Mouse (Mus musculus): Measurements from ENCODE around the gene Gm21680. TPM values are rescaled to one million over a fixed set of nuclear protein-coding genes. Genes with fewer than 3 reads are reported as not detected.
"Not testable (repeated sequence)": the region's sequence is repeated elsewhere in the genome, so short reads cannot be mapped to it uniquely, and the experiment has no call there.

Gene Gm21680
- total RNA-seq (2014; rRNA removed; ENCODE audit: low replicate concordance) (not detected in 2 replicates), polyA plus RNA-seq (2015; fragmentation: Nextera tagmentation; extraction: Ambion mirVana) (not detected in 2 replicates)

DNA sequence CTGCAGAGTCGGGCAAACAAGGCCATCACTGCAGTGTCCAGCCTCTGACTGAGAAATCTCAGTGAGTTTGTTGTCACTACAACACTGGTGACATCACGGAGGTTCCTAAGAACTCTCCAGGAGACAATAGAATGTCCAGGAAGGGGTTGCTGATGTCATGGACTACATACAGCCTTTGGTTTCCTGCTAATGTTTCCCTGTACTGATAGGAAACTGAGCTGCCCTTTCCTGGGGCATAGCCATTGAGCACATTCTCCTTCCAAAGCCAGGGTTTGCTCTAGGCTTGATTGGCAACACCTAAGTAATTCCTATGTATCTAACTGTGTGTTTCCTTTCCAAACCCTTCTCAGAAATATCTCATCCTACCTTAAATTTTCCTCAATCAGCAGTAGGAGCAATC, at the start of gene Gm21680:
Gene Gm21680, minus strand, starts transcription at position 101 of the 400 bp plus-strand sequence.
- H3K4me2 ChIP-seq (ENCODE audit: low read depth, low read length); H3K36me3 ChIP-seq (replicated peaks; ENCODE audit: control insufficient read depth, insufficient read depth, low read length); DNase-seq (ENCODE audit: low spot score); H3K27me3 ChIP-seq (ENCODE audit: control insufficient read depth, insufficient read depth, low read length); H3K9me3 ChIP-seq (replicated peaks; ENCODE audit: control insufficient read depth, low read length); ATAC-seq (ENCODE audit: insufficient read depth, low read depth); H3K27ac ChIP-seq (ENCODE audit: low read depth); H3K4me1 ChIP-seq (ENCODE audit: control insufficient read depth, insufficient read depth); H3K4me3 ChIP-seq (ENCODE audit: low read depth, low read length); H3K9ac ChIP-seq (replicated peaks; ENCODE audit: low read depth, low read length): not testable (repeated sequence)
- no CpG with 5 or more reads among the region's 2 CpGs for WGBS

DNA sequence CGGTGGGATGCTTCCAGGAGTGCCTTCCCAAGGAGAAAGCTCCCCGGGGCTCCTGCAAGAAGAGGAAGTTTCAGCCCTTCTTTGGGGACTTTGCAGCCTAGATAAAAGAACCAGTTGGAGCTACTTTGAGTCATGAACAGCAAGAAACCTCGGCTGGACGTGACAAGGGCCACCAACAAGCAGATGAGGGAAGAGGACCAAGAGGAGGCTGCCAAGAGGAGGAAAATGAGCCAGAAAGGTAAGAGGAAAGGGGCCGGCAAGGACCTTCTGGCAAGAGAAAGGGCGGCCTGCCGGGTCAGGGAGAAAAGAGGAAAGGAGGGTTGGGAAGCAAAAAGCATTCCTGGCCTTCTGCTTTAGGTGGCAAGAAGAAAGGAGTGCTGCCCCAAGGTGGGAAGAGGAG, 35.2 kb upstream of the Gm21680 start:
- WGBS: 50% methylated on average over 6 of the region's 7 CpGs
- not testable (repeated sequence) for H3K4me3 ChIP-seq (ENCODE audit: low read depth, low read length); H3K27me3 ChIP-seq (ENCODE audit: control insufficient read depth, insufficient read depth, low read length); ATAC-seq (ENCODE audit: insufficient read depth, low read depth); H3K4me1 ChIP-seq (ENCODE audit: control insufficient read depth, insufficient read depth); H3K9me3 ChIP-seq (replicated peaks; ENCODE audit: control insufficient read depth, low read length); H3K27ac ChIP-seq (ENCODE audit: low read depth); H3K36me3 ChIP-seq (replicated peaks; ENCODE audit: control insufficient read depth, insufficient read depth, low read length); H3K9ac ChIP-seq (replicated peaks; ENCODE audit: low read depth, low read length); H3K4me2 ChIP-seq (ENCODE audit: low read depth, low read length); DNase-seq (ENCODE audit: low spot score)

GRCm38 (mm10) chr5:26006937-26007695, 34.7 kb upstream of the Gm21680 start:
- peak; percentile 62 for ATAC-seq (ENCODE audit: insufficient read depth, low read depth)
- 19% methylated on average over 38 of the region's 45 CpGs for WGBS
- not testable (repeated sequence) for H3K27me3 ChIP-seq (ENCODE audit: control insufficient read depth, insufficient read depth, low read length); H3K9ac ChIP-seq (replicated peaks; ENCODE audit: low read depth, low read length); H3K36me3 ChIP-seq (replicated peaks; ENCODE audit: control insufficient read depth, insufficient read depth, low read length); H3K27ac ChIP-seq (ENCODE audit: low read depth); H3K4me1 ChIP-seq (ENCODE audit: control insufficient read depth, insufficient read depth); DNase-seq (ENCODE audit: low spot score); H3K9me3 ChIP-seq (replicated peaks; ENCODE audit: control insufficient read depth, low read length)
- H3K4me2 ChIP-seq (ENCODE audit: low read depth, low read length): peak overlapping the region; percentile 25
- peak overlapping the region; percentile 26; the same call in 1 of the 2 replicates for H3K4me3 ChIP-seq (ENCODE audit: low read depth, low read length)

DNA sequence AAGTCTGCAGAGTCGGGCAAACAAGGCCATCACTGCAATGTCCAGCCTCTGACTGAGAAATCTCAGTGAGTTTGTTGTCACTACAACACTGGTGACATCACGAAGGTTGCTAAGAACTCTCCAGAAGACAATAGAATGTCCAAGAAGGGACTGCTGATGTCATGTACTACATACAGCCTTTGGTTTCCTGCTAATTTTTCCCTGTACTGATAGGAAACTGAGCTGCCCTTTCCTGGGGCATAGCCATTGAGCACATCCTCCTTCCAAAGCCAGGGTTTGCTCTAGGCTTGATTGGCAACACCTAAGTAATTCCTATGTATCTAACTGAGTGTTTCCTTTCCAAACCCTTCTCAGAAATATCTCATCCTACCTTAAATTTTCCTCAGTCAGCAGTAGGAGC, 32.2 kb upstream of the Gm21680 start, which contains the start of gene Gm1979:
Gene Gm1979, minus strand, starts transcription at position 101 of the 400 bp plus-strand sequence.
- ATAC-seq (ENCODE audit: insufficient read depth, low read depth); H3K9me3 ChIP-seq (replicated peaks; ENCODE audit: control insufficient read depth, low read length); DNase-seq (ENCODE audit: low spot score); H3K4me1 ChIP-seq (ENCODE audit: control insufficient read depth, insufficient read depth); H3K4me2 ChIP-seq (ENCODE audit: low read depth, low read length); H3K36me3 ChIP-seq (replicated peaks; ENCODE audit: control insufficient read depth, insufficient read depth, low read length); H3K27ac ChIP-seq (ENCODE audit: low read depth); H3K27me3 ChIP-seq (ENCODE audit: control insufficient read depth, insufficient read depth, low read length); H3K4me3 ChIP-seq (ENCODE audit: low read depth, low read length); H3K9ac ChIP-seq (replicated peaks; ENCODE audit: low read depth, low read length): not testable (repeated sequence)
- WGBS: 100% methylated on average over 1 of the region's 2 CpGs

GRCm38 (mm10) chr5:25988550-25988949, 16.1 kb upstream of the Gm21680 start, which contains the start of gene Gm21698:
TSS of gene Gm21698 (minus strand) at chr5:25988650.
- not testable (repeated sequence) for H3K4me2 ChIP-seq (ENCODE audit: low read depth, low read length); H3K4me3 ChIP-seq (ENCODE audit: low read depth, low read length); H3K36me3 ChIP-seq (replicated peaks; ENCODE audit: control insufficient read depth, insufficient read depth, low read length); H3K9me3 ChIP-seq (replicated peaks; ENCODE audit: control insufficient read depth, low read length); H3K9ac ChIP-seq (replicated peaks; ENCODE audit: low read depth, low read length); H3K27ac ChIP-seq (ENCODE audit: low read depth); H3K27me3 ChIP-seq (ENCODE audit: control insufficient read depth, insufficient read depth, low read length); H3K4me1 ChIP-seq (ENCODE audit: control insufficient read depth, insufficient read depth); DNase-seq (ENCODE audit: low spot score); ATAC-seq (ENCODE audit: insufficient read depth, low read depth)
- no CpG with 5 or more reads among the region's 3 CpGs for WGBS

DNA sequence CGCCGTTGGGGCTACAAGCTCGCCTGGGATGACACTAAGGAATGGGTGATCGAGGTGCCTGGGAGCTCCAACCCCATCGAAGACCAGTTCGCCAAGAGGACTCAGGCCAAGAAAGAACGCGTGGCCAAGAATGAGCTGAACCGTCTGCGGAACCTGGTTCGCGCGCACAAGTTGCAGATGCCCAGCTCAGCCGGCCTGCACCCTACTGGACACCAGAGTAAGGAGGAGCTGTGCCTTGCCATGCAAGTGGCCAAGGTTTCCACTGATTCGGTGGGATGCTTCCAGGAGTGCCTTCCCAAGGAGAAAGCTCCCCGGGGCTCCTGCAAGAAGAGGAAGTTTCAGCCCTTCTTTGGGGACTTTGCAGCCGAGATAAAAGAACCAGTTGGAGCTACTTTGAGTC, 15.4 kb downstream of the Gm21680 start:
- not testable (repeated sequence) for H3K27ac ChIP-seq (ENCODE audit: low read depth); H3K9me3 ChIP-seq (replicated peaks; ENCODE audit: control insufficient read depth, low read length); H3K27me3 ChIP-seq (ENCODE audit: control insufficient read depth, insufficient read depth, low read length); H3K36me3 ChIP-seq (replicated peaks; ENCODE audit: control insufficient read depth, insufficient read depth, low read length); H3K9ac ChIP-seq (replicated peaks; ENCODE audit: low read depth, low read length); H3K4me2 ChIP-seq (ENCODE audit: low read depth, low read length); DNase-seq (ENCODE audit: low spot score); ATAC-seq (ENCODE audit: insufficient read depth, low read depth); H3K4me1 ChIP-seq (ENCODE audit: control insufficient read depth, insufficient read depth); H3K4me3 ChIP-seq (ENCODE audit: low read depth, low read length)
- 38% methylated on average over 16 of the region's 17 CpGs for WGBS

- H3K36me3 ChIP-seq (replicated peaks; ENCODE audit: control insufficient read depth, insufficient read depth, low read length); H3K27ac ChIP-seq (ENCODE audit: low read depth); ATAC-seq (ENCODE audit: insufficient read depth, low read depth); H3K9me3 ChIP-seq (replicated peaks; ENCODE audit: control insufficient read depth, low read length); H3K27me3 ChIP-seq (ENCODE audit: control insufficient read depth, insufficient read depth, low read length); H3K4me1 ChIP-seq (ENCODE audit: control insufficient read depth, insufficient read depth); H3K9ac ChIP-seq (replicated peaks; ENCODE audit: low read depth, low read length); DNase-seq (ENCODE audit: low spot score): not testable (repeated sequence)
- Histone ChIP-seq H3K4me3 (ENCODE audit: low read depth, low read length) (0 out of 2 replicates have a peak overlapping the region, but pooled peaks have one; percentile 5), H3K4me2 (ENCODE audit: low read depth, low read length) (peak overlapping the region; percentile 40)
- 18% methylated on average over 32 of the region's 32 CpGs for WGBS
Observed at GRCm38 (mm10) chr5:25956611-25957010, 15.9 kb downstream of the Gm21680 start.

GRCm38 (mm10) chr5:25954317-25954716, 18.1 kb downstream of the Gm21680 start, which contains the start of gene Gm21671:
TSS of gene Gm21671 (minus strand) at chr5:25954417.
- not testable (repeated sequence) for H3K4me1 ChIP-seq (ENCODE audit: control insufficient read depth, insufficient read depth); H3K9ac ChIP-seq (replicated peaks; ENCODE audit: low read depth, low read length); H3K9me3 ChIP-seq (replicated peaks; ENCODE audit: control insufficient read depth, low read length); H3K27me3 ChIP-seq (ENCODE audit: control insufficient read depth, insufficient read depth, low read length); H3K4me3 ChIP-seq (ENCODE audit: low read depth, low read length); ATAC-seq (ENCODE audit: insufficient read depth, low read depth); H3K27ac ChIP-seq (ENCODE audit: low read depth); H3K4me2 ChIP-seq (ENCODE audit: low read depth, low read length); H3K36me3 ChIP-seq (replicated peaks; ENCODE audit: control insufficient read depth, insufficient read depth, low read length); DNase-seq (ENCODE audit: low spot score)
- WGBS: 61% methylated on average over 2 of the region's 2 CpGs
